Mouse (Mus musculus) adrenal gland, postnatal 36 days (tissue): Measurements from ENCODE around the gene Smurf2. TPM values are rescaled to one million over a fixed set of nuclear protein-coding genes. Genes with fewer than 3 reads are reported as not detected.
"Not testable (repeated sequence)": the region's sequence is repeated elsewhere in the genome, so short reads cannot be mapped to it uniquely, and the experiment has no call there.

Experiments used
- DNase-seq, 2 experiments: peaks; one replicate each; pipeline ENCODE4 v3.0.0; 2021; ENCODE audit warnings: mixed read lengths in 1 of 2
- total RNA-seq, 2 experiments: library from RNA; stranded (reverse); gene quantifications; 2 replicates each; pipeline ENCODE4 v1.2.3; 2021

Smurf2 gene
- total RNA-seq, 2 experiments from 2014 or later, result 36.6 to 42.7 TPM

DNA sequence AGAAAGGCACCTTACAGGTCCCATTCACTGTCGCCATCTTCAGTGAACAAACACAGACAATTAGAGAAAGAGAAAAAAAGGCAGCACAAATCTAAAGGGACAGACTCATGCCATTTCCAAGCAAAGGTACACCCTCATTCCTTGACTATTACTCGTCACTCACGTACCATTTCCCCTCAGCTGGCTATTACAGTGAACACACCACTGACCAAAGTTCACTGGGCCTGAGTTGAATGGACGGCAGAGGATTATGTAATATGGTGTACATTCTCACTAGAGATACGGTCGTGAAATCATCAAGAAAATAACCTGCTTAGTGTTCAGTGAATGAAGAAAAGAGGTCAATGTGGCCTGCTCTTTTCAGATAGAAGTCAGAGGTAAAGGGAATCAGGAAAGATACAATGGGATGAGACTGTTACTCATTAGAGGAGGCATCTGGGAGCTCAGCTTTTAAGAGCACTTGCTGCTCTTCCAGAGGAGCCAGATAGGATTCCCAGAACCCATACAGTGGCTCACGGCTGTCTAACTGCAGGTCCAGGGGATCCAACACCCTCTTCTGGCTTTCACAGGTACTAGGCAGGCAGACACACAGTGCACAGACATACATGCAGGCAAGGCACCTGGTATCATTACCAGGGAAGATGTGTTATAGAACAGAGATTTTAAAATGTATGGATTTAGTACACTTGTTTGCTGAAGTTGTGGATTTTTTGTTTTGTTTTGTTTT lies 107.9 kb downstream of the Smurf2 start:
- no peak for DNase-seq

DNA sequence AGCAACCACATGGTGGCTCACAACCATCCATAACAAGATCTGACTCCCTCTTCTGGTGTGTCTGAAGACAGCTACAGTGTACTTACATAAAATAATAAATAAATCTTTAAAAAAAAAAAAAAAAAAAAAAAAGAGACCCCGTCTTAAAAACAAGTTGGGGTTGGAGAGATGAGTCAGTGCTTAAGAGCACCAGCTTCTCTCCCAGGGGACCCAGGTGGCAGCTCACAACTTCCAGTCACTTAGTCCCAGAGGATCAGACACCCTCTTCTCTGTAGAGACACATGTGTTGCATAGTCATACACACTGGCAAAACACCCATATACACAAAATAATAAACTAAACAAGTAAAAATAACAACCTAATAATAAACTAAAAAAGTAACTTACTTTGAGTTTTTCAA lies 113.1 kb downstream of the Smurf2 start:
- not testable (repeated sequence) for DNase-seq

GRCm38 (mm10) chr11:106802069-106802627 lies 118.4 kb downstream of the Smurf2 start:
- DNase-seq, result no peak

DNA sequence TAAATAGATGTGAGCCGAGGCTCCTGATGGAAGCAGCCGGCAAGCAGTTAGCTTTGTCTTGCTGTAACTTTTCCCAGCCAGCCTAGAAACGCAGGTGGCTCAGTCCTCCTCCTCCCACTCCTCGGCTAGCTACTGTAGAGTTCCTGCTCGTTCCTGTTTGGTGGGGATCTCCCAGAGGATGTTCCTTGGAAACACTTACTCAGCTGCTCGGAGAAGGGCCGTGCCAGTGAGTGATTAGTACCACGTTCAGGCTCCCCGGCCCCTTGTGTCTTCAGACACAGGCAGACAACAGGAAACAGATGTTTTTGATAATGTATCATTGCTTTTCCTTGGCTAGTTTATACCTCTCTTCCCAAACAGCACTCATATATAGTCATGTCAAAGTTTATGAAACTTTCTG lies 124.8 kb downstream of the Smurf2 start:
- no peak for DNase-seq

DNA sequence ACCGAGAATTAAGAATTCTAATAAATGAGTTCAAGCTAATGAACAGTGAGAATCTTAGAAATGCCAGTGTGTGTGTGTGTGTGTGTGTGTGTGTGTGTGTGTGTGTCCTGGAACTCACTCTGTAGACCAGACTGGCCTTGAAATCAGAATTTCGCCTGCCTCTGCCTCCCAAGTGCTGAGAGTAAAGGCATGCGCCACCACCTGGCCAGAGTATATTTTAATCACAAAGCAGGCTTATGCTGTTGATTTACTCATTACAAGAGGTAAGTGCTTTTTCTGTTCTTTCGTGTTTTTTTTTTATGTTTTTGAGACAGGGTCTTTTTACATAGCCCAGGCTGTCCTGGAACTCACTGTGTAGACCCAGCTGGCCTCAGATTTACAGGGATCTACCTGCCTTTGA lies 126.7 kb downstream of the Smurf2 start:
- DNase-seq, result no peak

- peak in 1 of 2 experiments; percentile 18 for DNase-seq
Observed at GRCm38 (mm10) chr11:106789649-106790048, 130.9 kb downstream of the Smurf2 start.

- DNase-seq, result peak; percentile 97
Observed at GRCm38 (mm10) chr11:106788775-106789459, 131.6 kb downstream of the Smurf2 start, which contains the start of the genes Ddx5 and Cep95. Ddx5 (minus strand) TSS chr11:106789185. Cep95 (plus strand) TSS chr11:106789252.

- peak; percentile 99 to 100 for DNase-seq
Observed at GRCm38 (mm10) chr11:106788026-106788774, 132.3 kb downstream of the Smurf2 start.

DNA sequence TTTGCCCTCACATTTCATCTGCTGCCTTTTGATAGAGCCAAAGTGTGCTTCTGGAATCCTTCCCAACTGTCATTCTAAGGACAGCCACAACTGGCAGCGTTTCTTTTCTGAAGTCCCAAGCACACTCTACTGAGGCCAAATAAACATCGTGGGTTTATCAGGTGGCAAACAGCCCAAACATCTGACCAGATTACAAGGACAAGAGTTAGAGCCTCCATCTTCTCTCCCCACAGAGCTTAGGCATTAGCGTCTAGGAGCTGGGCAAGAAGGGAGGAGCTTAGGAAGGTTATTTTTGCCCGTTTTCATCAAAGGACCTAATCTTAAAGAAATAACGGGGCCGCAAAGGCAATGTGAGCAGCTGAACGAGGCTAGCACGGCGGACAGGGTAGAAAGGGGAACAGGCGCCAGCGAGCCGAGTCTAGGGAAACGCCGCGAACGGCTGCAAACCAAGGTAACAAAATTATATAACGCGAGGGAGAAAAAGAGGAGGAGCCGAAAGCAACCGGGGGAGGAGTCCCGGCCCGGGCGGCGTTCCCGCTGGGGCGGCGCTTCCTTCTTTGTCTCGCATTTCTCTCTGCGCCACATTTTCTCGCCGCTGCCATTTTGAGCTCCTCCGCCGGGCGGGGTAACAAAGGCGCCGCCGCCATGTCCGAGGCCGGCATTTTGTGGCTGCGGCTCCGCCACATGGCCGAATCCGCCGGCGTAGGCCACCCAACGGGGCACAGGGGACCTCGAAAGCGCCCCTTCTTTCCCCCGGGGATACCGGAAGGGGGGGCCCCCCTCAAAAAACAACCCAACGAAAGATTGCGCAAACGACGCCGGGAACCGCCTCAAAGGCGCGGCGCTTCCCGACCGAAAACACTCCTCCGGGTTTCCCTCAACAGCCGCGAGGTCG lies 133.1 kb downstream of the Smurf2 start:
- peak; percentile 92 to 94 for DNase-seq

- DNase-seq, result no peak
Observed at GRCm38 (mm10) chr11:106785043-106785442, 135.5 kb downstream of the Smurf2 start.

- DNase-seq, result no peak
Observed at GRCm38 (mm10) chr11:106784476-106784875, 136.0 kb downstream of the Smurf2 start.

- DNase-seq, result no peak
Observed at GRCm38 (mm10) chr11:106782841-106783764, 137.4 kb downstream of the Smurf2 start.

DNA sequence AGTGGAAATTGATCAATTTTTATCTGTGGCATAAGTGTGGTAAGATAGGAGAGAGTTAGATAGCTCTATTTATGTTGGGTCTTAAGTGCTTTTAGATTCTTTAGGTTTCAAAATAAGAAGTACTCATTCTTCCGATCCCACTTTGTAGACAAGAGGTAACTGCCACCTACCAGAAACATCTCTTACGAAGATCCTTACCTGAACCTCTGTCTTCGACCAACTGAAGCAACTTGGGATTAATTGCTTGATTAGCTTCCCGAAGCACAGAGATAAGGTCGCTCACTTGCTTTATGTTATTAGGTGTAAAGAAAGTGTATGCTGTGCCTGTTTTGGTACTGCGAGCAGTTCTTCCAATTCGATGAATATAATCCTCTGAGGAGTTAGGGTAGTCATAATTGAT lies 138.2 kb downstream of the Smurf2 start:
- DNase-seq, result not testable (repeated sequence)

- no peak for DNase-seq
Observed at GRCm38 (mm10) chr11:106780590-106781220, 139.8 kb downstream of the Smurf2 start.

- DNase-seq, result no peak
Observed at GRCm38 (mm10) chr11:106780089-106780425, 140.5 kb downstream of the Smurf2 start.

DNA sequence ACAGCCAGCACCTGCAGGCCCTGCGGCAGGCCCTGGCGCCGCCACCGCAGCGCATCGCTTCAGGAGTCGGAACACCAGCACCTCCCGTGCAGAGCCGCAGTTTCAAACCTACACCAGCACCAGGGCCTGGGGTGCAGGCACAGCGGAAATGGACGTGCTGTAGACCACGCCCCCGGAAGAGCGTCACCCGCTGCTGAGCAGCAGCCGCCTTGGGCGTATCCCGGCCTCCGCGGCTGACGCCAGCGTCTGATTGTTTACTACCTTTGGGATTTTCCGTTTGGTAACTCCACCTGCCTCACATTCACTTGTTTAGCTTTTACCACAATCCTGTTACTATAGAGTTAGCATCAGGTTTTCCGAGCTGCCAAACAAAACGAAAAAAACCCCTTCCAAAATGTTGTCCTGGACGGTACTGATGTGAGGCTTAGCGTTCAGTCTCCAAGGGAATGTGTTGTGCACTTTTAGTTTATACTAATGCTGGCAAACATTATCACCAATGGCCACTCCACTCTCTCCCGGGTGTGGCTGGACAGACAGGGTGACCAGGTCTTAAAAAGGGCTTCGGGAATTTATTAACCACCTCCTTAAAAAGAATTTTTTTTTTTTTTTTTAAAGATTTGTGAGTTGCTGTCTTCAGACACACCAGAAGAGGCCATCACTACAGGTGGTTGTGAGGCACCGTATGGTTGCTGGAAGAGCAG lies 141.0 kb downstream of the Smurf2 start, which contains the start of gene Polg2:
TSS of gene Polg2 (minus strand) at position 150 of the 701 bp plus-strand sequence.
- DNase-seq, result peak; percentile 94 to 95

DNA sequence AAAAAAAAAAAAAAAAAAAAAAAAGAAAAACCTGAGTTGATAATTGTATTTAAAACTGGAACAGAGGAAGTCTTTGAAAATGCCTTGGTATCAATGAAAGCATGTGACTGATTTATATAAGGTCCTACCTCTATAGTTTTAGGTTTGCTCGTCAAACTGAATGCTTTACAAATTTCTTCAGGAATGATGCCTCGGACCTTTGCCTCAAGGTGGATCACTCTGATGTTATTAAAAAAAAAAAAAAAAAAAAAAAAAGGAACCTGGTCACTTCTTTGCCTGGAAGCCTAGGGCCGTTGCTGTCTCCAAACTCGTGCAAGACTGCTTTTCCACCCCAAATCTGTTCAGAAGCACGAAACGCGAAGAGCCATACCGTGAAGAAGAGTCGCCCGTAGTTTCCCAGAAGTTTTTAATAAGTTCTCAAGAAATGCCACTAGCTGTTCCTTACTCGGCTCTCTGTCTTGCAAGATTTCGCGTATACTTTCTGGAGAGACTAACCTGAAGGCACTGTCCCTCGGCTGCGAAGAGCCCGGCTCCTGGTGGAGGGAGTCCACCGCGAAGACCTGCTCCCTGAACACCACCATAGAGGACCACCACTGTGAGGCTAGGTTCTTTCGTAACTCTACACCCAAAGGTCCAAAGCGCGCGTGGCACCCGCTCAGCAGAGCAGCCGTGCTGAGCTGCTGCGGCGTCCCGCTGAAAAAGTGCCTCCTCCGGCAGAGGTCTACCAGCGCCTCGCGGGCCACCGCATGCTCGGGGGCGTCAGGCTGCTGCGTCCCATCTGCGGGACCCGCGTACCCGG lies 141.7 kb downstream of the Smurf2 start:
- no peak for DNase-seq

GRCm38 (mm10) chr11:106778132-106778531 lies 142.4 kb downstream of the Smurf2 start:
- DNase-seq, result no peak
